In the genomic region with DNA sequence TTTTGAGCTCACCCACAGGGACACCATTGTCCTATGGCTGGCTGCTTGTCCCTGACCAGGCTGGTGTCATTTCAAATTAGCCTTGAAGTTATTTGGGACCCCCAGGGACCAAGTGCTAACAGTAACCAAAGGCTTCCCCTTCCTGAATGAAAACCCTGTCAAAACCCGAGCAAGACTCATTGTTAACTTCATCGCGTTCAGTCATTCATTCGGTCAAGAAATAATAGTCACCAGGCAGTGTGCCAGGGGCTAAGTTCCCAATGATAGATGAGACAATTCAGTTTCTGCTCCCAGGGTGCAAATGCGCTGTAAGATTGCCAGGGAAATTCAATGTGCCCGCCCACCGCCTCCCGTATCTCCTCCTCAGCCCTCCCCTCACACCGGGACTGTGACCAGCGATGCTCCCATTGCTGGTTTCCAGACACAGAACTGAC, we compare ENCODE assay signal across 9 mouse cellular contexts. TPM values are rescaled to one million over a fixed set of nuclear protein-coding genes. Genes with fewer than 3 reads are reported as not detected.
DNase-seq lines count a peak whose midpoint lies in the region; ATAC-seq and TF ChIP-seq lines count a peak whose summit lies in the region.
"Had no signal": no experiment of that assay in that cellular context is flagged by ENCODE, and none has a peak within 500 bp of the region (broad histone marks: within the 10 kb centered on the region; RNA-seq: fewer than 3 reads in every experiment).

No protein-coding gene starts in this region.

- H3K27ac ChIP-seq in neural tube, embryonic 11.5 days (ENCODE audit: low read depth, low read length), result no peak overlapping the region
- H3K27ac ChIP-seq in forebrain, embryonic 14.5 days (ENCODE audit: low read depth, low read length), result peak overlapping the region; percentile 33; the same call in 1 of the 2 replicates
- H3K27ac ChIP-seq in hindbrain, embryonic 15.5 days (replicated peaks), result no peak overlapping the region
- H3K27ac ChIP-seq in intestine, postnatal 0 days (ENCODE audit: low read depth, low read length), result no peak overlapping the region
- H3K27ac ChIP-seq: macrophage had no signal

- peaks cover 13% of the 10 kb centered on the region for H3K4me1 ChIP-seq in neural tube, embryonic 11.5 days (ENCODE audit: control insufficient read depth, insufficient read depth, low read length)
- peaks cover 44% of the 10 kb centered on the region for H3K4me1 ChIP-seq in forebrain, embryonic 14.5 days (ENCODE audit: control insufficient read depth, insufficient read depth, low read length)
- H3K4me1 ChIP-seq in hindbrain, embryonic 15.5 days (replicated peaks), result peaks cover 57% of the 10 kb centered on the region
- H3K4me1 ChIP-seq in intestine, postnatal 0 days (replicated peaks; ENCODE audit: control insufficient read depth, insufficient read depth, low read length), result peaks cover 11% of the 10 kb centered on the region

- no peaks in the 10 kb centered on the region for H3K9me3 ChIP-seq in neural tube, embryonic 11.5 days (ENCODE audit: control insufficient read depth, low read length)
- H3K9me3 ChIP-seq in forebrain, embryonic 14.5 days (replicated peaks; ENCODE audit: control insufficient read depth, low read length), result no peaks in the 10 kb centered on the region
- H3K9me3 ChIP-seq in hindbrain, embryonic 15.5 days, result no peaks in the 10 kb centered on the region
- H3K9me3 ChIP-seq in intestine, postnatal 0 days (ENCODE audit: control insufficient read depth), result no peaks in the 10 kb centered on the region

- H3K9ac ChIP-seq in neural tube, embryonic 11.5 days (ENCODE audit: low read length), result no peak overlapping the region
- H3K9ac ChIP-seq in forebrain, embryonic 14.5 days (ENCODE audit: low read length), result no peak overlapping the region
- no peak overlapping the region for H3K9ac ChIP-seq in hindbrain, embryonic 15.5 days
- H3K9ac ChIP-seq in intestine, postnatal 0 days (ENCODE audit: low read depth, low read length), result no peak overlapping the region

- H3K4me2 ChIP-seq in neural tube, embryonic 11.5 days (ENCODE audit: low read depth), result no peak overlapping the region
- H3K4me2 ChIP-seq in forebrain, embryonic 14.5 days (ENCODE audit: low read length), result peak overlapping the region; percentile 24; the same call in 1 of the 2 replicates
- peak overlapping the region; percentile 40 for H3K4me2 ChIP-seq in hindbrain, embryonic 15.5 days
- no peak overlapping the region for H3K4me2 ChIP-seq in intestine, postnatal 0 days (replicated peaks; ENCODE audit: low read depth)

- WGBS in neural tube, embryonic 11.5 days, result 7% methylated on average over 10 of the region's 10 CpGs
- under 1% methylated on average over 10 of the region's 10 CpGs for WGBS in forebrain, embryonic 14.5 days
- 3% methylated on average over 10 of the region's 10 CpGs for WGBS in hindbrain, embryonic 15.5 days
- 65% methylated on average over 10 of the region's 10 CpGs for WGBS in intestine, postnatal 0 days

- TF ChIP-seq CTCF in intestine, postnatal 0 days (IDR thresholded peaks at IDR 0.05; ENCODE audit: low read depth), result no peak

- peak; percentile 62 for ATAC-seq in neural tube, embryonic 11.5 days (ENCODE audit: insufficient read depth, low FRiP score, low TSS enrichment)
- ATAC-seq in forebrain, embryonic 14.5 days, result peak; percentile 74
- ATAC-seq in hindbrain, embryonic 15.5 days (ENCODE audit: low FRiP score, low read depth), result peak; percentile 55
- ATAC-seq in intestine, postnatal 0 days, result no peak

- H3K4me3 ChIP-seq in neural tube, embryonic 11.5 days (ENCODE audit: low read depth, low read length), result no peak overlapping the region
- no peak overlapping the region for H3K4me3 ChIP-seq in forebrain, embryonic 14.5 days (ENCODE audit: low read depth, low read length)
- H3K4me3 ChIP-seq in hindbrain, embryonic 15.5 days, result no peak overlapping the region
- no peak overlapping the region for H3K4me3 ChIP-seq in intestine, postnatal 0 days (ENCODE audit: low read depth, low read length)

- H3K36me3 ChIP-seq in neural tube, embryonic 11.5 days (ENCODE audit: control insufficient read depth, insufficient read depth, low read length), result no peaks in the 10 kb centered on the region
- no peaks in the 10 kb centered on the region for H3K36me3 ChIP-seq in forebrain, embryonic 14.5 days (ENCODE audit: control insufficient read depth, insufficient read depth, low read length)
- no peaks in the 10 kb centered on the region for H3K36me3 ChIP-seq in hindbrain, embryonic 15.5 days
- H3K36me3 ChIP-seq in intestine, postnatal 0 days (ENCODE audit: control insufficient read depth, insufficient read depth), result no peaks in the 10 kb centered on the region

- peaks cover 35% of the 10 kb centered on the region for H3K27me3 ChIP-seq in neural tube, embryonic 11.5 days (ENCODE audit: control insufficient read depth, insufficient read depth, low read length)
- peaks cover 30% of the 10 kb centered on the region for H3K27me3 ChIP-seq in forebrain, embryonic 14.5 days (replicated peaks; ENCODE audit: control insufficient read depth, insufficient read depth, low read length)
- peaks cover 17% of the 10 kb centered on the region for H3K27me3 ChIP-seq in hindbrain, embryonic 15.5 days
- H3K27me3 ChIP-seq in intestine, postnatal 0 days (replicated peaks; ENCODE audit: control insufficient read depth, insufficient read depth, low read length), result peaks cover 4% of the 10 kb centered on the region; the same call in 1 of the 2 replicates

- peak; percentile 58 for DNase-seq in neural tube, embryonic 11.5 days (ENCODE audit: low spot score)
- DNase-seq in neural tube, embryonic 10.5 days (ENCODE audit: extremely low spot score, low spot score), result no peak
- DNase-seq in forebrain, embryonic 14.5 days (ENCODE audit: low spot score), result peak; percentile 94
- peak; percentile 42 for DNase-seq in mesoderm, embryonic 11.5 days (ENCODE audit: low read depth, low spot score)
- DNase-seq in right cerebral cortex, postnatal 36 days (ENCODE audit: low spot score in 2 of 2), result no peak
- DNase-seq in thymus, postnatal 25 days, result no peak

RNA-seq across cellular contexts. Expression of a gene that starts 2.0 kb away (rescaled TPM):
- polyA plus RNA-seq in neural tube, embryonic 11.5 days (2014; fragmentation: Nextera tagmentation; extraction: Ambion mirVana), result 0.49 and 1.0 TPM in 2 replicates
- polyA plus RNA-seq in forebrain, embryonic 14.5 days (2014; fragmentation: Nextera tagmentation; extraction: Ambion mirVana), result 0.48 and 1.4 TPM in 2 replicates
- polyA plus RNA-seq in hindbrain, embryonic 15.5 days (2015; fragmentation: Nextera tagmentation; extraction: Ambion mirVana), result 2.5 and 3.3 TPM in 2 replicates
- polyA plus RNA-seq in intestine, postnatal 0 days (2015; fragmentation: Nextera tagmentation; extraction: Ambion mirVana), result 0.56 and 0.92 TPM in 2 replicates
- polyA plus RNA-seq: macrophage had no signal

Comparison
In these comparisons a context has a peak if more than half of its experiments do, and no peak if none do; other contexts are left out.
1. DNase-seq: peak in neural tube, embryonic 11.5 days (single experiment), forebrain, embryonic 14.5 days (single experiment) and mesoderm, embryonic 11.5 days (single experiment); none in neural tube, embryonic 10.5 days (single experiment), right cerebral cortex, postnatal 36 days (0 of 2) and thymus, postnatal 25 days (single experiment).
2. H3K4me2 ChIP-seq: peak in forebrain, embryonic 14.5 days (single experiment) and hindbrain, embryonic 15.5 days (single experiment); none in neural tube, embryonic 11.5 days (single experiment) and intestine, postnatal 0 days (single experiment).